Mouse (Mus musculus): Measurements from ENCODE around the gene Zfc3h1. TPM values are rescaled to one million over a fixed set of nuclear protein-coding genes. Genes with fewer than 3 reads are reported as not detected.

Gene Zfc3h1
- total and polyA plus RNA-seq, 3 experiments, result 40.7 to 51.7 (median 48.7) TPM

- no peak for DNase-seq (ENCODE audit: extremely low read depth)
- Histone ChIP-seq H3K9me3 (replicated peaks; ENCODE audit: low read length) (no peaks in the 10 kb centered on the region), H3K27ac (ENCODE audit: insufficient read depth, low read depth) (peak overlapping the region; percentile 50; the same call in 1 of the 2 replicates), H3K9ac (ENCODE audit: insufficient read depth, low read depth) (peak overlapping the region; percentile 93), H3K4me2 (ENCODE audit: insufficient read depth, low read depth, poor library complexity, severe bottlenecking) (peak overlapping the region; percentile 68), H3K4me1 (ENCODE audit: control insufficient read depth in 1 of 2, insufficient read depth in 2 of 2) (peaks cover 0 to 10% of the 10 kb centered on the region in 2 experiments; a peak in 2 of 4 replicates), H3K4me3 (replicated peaks in 1 of 3; ENCODE audit: low read depth in 2 of 3, low read length in 2 of 3, poor library complexity in 1 of 3) (peak overlapping the region; percentile 59 to 85 (median 81)), H3K36me3 (replicated peaks in 1 of 2; ENCODE audit: control insufficient read depth in 1 of 2, insufficient read depth in 1 of 2, low read length in 1 of 2) (peaks cover 7 to 31% of the 10 kb centered on the region in 2 experiments), H3K79me2 (replicated peaks; ENCODE audit: control insufficient read depth, extremely low read depth, insufficient read depth, poor library complexity, severe bottlenecking) (peaks cover 78% of the 10 kb centered on the region), H3K27me3 (replicated peaks) (no peaks in the 10 kb centered on the region)
- in situ Hi-C loops (cut with MboI; ENCODE audit: low pct_ligation_motif_present, low pct_unique_long_range_greater_than_20kb, low sequenced_read_pairs), result loop anchor here (5.0 kb wide), 1 partner anchor 56 kb away; no protein-coding TSS in a partner anchor
- dilution Hi-C loops (cut with MboI; ENCODE audit: extremely low pct_ligation_motif_present, extremely low pct_unique_long_range_greater_than_20kb, low sequenced_read_pairs), result no loop called here
- TF ChIP-seq MAX (IDR thresholded peaks at IDR 0.05; ENCODE audit: low read length) (no peak), ETS1 (conservative IDR thresholded peaks at IDR 0.05; ENCODE audit: low read depth, low read length) (no peak), NELFE (IDR thresholded peaks at IDR 0.05; ENCODE audit: low read depth, low read length) (no peak), E2F4 (IDR thresholded peaks at IDR 0.05; ENCODE audit: insufficient replicate concordance, low read depth, low read length) (no peak), JUND (conservative IDR thresholded peaks at IDR 0.05; ENCODE audit: low read depth, low read length) (no peak), NRF1 (IDR thresholded peaks at IDR 0.05; ENCODE audit: low read depth, low read length) (no peak), TCF12 (IDR thresholded peaks at IDR 0.05; ENCODE audit: low read depth, low read length) (no peak), BHLHE40 (IDR thresholded peaks at IDR 0.05; ENCODE audit: low read depth, low read length) (no peak), ZMIZ1 (IDR thresholded peaks at IDR 0.05; ENCODE audit: low read depth, low read length) (no peak), USF2 (conservative IDR thresholded peaks at IDR 0.05; ENCODE audit: low read depth, low read length) (no peak), CHD1 (IDR thresholded peaks at IDR 0.05; ENCODE audit: low read depth, low read length) (no peak), MEF2A (IDR thresholded peaks at IDR 0.05; ENCODE audit: borderline replicate concordance, low read depth, low read length) (no peak), USF1 (IDR thresholded peaks at IDR 0.05; ENCODE audit: low read depth, low read length) (no peak), POLR2AphosphoS2 (IDR thresholded peaks at IDR 0.05; ENCODE audit: low read depth, low read length) (no peak), ELF1 (IDR thresholded peaks at IDR 0.05; ENCODE audit: low read depth, low read length) (no peak), MXI1 (IDR thresholded peaks at IDR 0.05; ENCODE audit: low read depth, low read length) (no peak), MAFK (IDR thresholded peaks at IDR 0.05; ENCODE audit: insufficient replicate concordance, low read length) (no peak), ZC3H11A (IDR thresholded peaks at IDR 0.05; ENCODE audit: low read depth, low read length) (no peak), ZNF384 (IDR thresholded peaks at IDR 0.05; ENCODE audit: low read depth, low read length) (no peak)
Observed at GRCm38 (mm10) chr10:115387891-115388290, 3.1 kb downstream of the Zfc3h1 start.

GRCm38 (mm10) chr10:115391076-115391475 lies 6.3 kb downstream of the Zfc3h1 start:
- Histone ChIP-seq H3K9ac (ENCODE audit: insufficient read depth, low read depth) (peak overlapping the region; percentile 71), H3K4me3 (replicated peaks in 1 of 3; ENCODE audit: low read depth in 2 of 3, low read length in 2 of 3, poor library complexity in 1 of 3) (peak overlapping the region; percentile 40 to 63 (median 48)), H3K27me3 (replicated peaks) (no peaks in the 10 kb centered on the region), H3K27ac (ENCODE audit: insufficient read depth, low read depth) (peak overlapping the region; percentile 46; the same call in 1 of the 2 replicates), H3K9me3 (replicated peaks; ENCODE audit: low read length) (no peaks in the 10 kb centered on the region), H3K36me3 (replicated peaks in 1 of 2; ENCODE audit: control insufficient read depth in 1 of 2, insufficient read depth in 1 of 2, low read length in 1 of 2) (peaks cover 22 to 58% of the 10 kb centered on the region in 2 experiments), H3K79me2 (replicated peaks; ENCODE audit: control insufficient read depth, extremely low read depth, insufficient read depth, poor library complexity, severe bottlenecking) (peaks cover 87% of the 10 kb centered on the region), H3K4me2 (ENCODE audit: insufficient read depth, low read depth, poor library complexity, severe bottlenecking) (peak overlapping the region; percentile 93), H3K4me1 (ENCODE audit: control insufficient read depth in 1 of 2, insufficient read depth in 2 of 2) (peaks cover 7 to 39% of the 10 kb centered on the region in 2 experiments; a peak in 3 of 4 replicates)
- no peak for TF ChIP-seq POLR2A (IDR thresholded peaks at IDR 0.05; ENCODE audit: low read depth, low read length)
- peak; percentile 52; the same call in 1 of the 2 replicates for TF ChIP-seq POLR2AphosphoS2 (IDR thresholded peaks at IDR 0.05; ENCODE audit: low read depth, low read length)
- DNase-seq (ENCODE audit: extremely low read depth), result no peak
- dilution Hi-C loops (cut with MboI; ENCODE audit: extremely low pct_ligation_motif_present, extremely low pct_unique_long_range_greater_than_20kb, low sequenced_read_pairs) (no loop called here), in situ Hi-C loops (cut with MboI; ENCODE audit: low pct_ligation_motif_present, low pct_unique_long_range_greater_than_20kb, low sequenced_read_pairs) (no loop called here)
